Mouse (Mus musculus) neural tube, embryonic 10.5 days (tissue): ENCODE measurements around the gene Ankrd13c.
"Not testable (repeated sequence)": the region's sequence is repeated elsewhere in the genome, so short reads cannot be mapped to it uniquely, and the experiment has no call there.

Experiments
- DNase-seq: peaks from one replicate; pipeline ENCODE4 v3.0.0-alpha.2; 2017; ENCODE audit warnings: low spot score; ENCODE audit errors: extremely low spot score

The Ankrd13c gene

DNA sequence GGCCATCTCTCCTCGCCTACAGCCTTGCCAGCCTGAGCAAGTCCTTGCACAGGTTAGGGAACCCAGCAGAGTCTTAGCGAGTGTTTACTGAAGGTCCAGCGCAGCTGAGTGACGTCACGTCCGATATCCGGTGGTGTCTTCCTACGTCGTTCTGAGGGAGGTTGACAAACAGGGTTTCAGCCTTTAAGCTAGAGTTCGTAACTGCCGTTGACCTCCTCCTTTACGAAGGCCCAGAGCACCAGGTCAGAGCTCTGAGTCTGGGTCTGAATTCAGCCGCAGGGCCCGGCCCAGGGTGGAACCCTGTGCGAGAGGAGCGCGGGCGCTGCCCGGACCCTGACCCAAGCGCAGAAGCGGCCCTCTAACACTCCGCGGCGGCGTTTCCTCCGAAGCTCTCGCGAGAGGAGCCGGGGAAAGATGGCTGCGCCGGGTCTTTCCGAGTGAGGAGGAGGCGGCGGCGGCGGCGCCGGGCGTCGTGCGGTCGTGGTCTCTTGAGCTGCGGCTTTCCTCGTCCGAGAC is at the start of gene Ankrd13c:
Gene Ankrd13c (plus strand): TSS at position 397 of the 516 bp plus-strand sequence.
- DNase-seq, result peak; percentile 91

DNA sequence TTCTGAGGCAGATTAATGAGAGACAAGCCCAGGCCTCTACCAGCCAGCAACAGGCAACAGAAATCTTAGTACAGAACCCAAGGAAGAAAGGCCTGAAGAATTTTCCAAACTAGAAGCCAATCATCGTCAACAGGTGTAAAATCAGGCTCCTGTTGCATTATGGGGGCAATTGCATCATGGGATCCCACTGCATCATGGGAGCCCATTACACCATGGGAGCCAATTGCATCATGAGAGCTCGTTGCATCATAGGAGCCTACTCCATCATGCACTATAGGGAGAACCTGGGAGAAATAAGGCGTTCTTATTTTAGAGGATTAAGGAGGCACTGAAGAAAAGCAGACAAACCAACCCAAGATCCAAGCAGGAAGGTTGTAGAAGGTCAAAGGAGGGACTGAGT is 49.4 kb upstream of the Ankrd13c start:
- no peak for DNase-seq

DNA sequence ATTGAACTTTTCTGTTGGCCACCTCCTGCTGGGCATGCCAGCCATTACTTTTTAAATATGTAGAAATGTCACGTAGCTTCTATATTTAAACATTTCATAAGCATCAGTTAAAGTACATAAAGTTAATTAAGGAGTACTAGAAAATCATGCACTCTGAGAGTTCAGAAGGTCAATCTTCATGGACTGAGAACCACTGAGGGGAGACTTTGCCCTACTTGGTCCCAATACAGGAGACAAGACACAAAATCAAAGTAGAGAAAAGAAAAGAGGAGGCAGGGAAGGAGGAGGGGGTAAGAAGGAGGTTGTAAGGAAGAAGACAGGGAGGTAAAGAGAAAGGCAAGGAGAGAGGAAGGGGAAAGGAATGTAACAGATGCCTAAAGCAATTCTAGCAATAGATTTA is 47.1 kb upstream of the Ankrd13c start:
- DNase-seq, result no peak

GRCm38 (mm10) chr3:157901721-157902120 is 45.3 kb upstream of the Ankrd13c start:
- no peak for DNase-seq

DNA sequence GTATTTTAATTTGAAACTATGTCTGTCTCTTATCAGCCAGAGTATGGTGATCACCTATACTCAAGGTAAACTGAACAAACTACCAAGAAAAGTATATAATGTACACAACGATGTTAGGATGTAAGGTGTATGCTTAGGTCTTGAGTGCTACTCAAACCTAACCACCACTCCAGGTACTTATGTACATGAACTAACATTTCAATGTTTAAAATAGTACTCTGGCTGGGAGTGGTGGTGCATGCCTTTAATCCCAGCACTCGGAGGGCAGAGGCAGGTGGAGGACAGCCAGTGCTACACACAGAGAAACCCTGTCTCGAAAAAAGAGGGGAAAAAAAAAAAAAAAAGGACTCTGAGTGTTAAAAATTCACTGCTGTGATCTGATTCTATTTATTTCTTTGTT is 38.9 kb upstream of the Ankrd13c start:
- DNase-seq, result no peak

DNA sequence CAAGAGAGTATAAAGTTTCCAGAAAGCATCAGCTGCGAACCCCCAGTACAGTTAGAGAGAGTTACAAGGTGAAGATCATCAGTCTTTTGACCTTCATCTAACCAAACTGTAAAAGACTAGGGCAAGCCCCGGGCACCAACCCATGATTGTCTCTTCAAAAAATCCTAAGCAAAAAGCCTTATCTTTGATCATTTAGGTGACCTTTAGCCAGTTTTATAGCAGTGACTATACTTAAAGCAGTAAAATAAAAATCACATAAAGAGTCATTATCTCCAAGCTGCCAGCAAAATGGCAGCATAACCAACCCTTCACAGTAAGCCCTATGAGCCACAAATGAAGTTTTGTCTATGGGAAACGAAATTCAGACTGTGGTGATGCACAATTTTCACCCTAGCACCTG is 36.8 kb upstream of the Ankrd13c start:
- DNase-seq, result no peak

DNA sequence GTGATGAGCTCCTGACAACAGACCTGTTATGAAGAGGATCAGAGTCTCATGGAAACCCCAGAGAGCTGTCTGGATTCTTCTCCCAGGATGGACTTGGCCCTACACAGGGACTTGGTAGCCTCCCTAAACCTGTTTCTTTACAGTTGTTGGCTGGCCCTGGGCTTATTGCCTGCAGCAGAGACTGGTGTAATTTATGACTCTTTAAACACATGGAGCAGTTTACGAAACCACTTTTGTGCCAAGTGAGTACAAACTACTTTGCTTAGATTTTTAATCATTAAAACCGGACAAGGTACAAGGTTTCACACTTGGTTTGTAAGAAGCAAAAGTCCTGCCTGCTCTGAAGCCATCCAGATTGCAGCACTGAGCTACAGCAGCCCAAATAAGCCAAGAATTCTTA is 34.9 kb upstream of the Ankrd13c start:
- DNase-seq, result no peak

DNA sequence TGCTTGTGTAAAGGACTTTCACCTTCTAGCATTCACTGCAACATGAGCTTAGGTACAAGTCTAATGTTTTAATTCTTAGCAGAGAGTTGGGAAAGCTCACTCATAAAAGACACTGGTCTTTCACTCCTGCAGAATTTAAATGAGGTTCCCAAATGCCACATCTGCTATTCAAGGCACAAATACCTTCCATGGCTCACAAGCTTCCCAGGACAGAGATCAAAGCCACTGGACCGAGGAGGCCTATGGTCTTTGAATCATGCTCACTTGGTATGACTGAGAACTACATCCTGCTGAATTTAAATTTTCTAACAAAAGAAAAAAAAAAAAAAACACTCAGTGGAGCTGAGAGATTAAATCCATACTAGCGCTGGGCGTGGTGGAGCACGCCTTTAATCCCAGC is 30.7 kb upstream of the Ankrd13c start:
- DNase-seq, result no peak

- no peak for DNase-seq
Observed at GRCm38 (mm10) chr3:157921376-157921775, 25.7 kb upstream of the Ankrd13c start.

GRCm38 (mm10) chr3:157923268-157923835 is 23.7 kb upstream of the Ankrd13c start:
- no peak for DNase-seq

DNA sequence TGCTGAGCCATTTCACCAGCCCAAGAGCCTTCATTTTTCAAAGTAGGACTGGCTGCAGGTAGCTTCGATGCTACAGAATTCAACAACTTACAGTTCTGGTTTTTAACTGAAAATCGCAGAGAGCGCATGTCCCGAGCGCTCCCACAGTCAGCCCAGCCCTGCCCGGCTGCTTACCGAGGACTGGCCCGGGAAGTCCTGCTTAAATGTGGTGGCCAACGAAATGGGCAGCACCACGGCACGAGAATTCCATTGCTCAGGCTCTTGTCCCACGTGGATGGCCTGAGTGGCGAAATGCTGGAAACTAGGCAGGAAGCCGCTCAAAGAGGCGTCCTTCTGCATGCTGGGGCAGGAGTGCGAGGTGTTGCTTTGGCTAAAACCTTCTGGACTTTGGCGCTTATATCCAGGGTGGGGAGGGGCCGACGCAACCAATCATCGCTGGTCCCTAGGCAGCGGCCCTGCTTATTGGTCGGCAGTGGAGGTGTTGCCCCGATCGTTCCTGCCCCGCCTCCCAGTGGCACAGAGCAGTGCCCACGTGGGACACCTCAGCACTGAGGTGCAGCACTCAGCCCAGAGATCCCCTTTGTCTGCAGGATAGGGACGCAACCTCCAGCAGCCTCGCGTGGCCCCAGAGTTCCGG is 22.2 kb upstream of the Ankrd13c start, which contains the start of gene Cth:
Gene Cth (minus strand): TSS at position 386 of the 637 bp plus-strand sequence.
- peak; percentile 87 for DNase-seq

DNA sequence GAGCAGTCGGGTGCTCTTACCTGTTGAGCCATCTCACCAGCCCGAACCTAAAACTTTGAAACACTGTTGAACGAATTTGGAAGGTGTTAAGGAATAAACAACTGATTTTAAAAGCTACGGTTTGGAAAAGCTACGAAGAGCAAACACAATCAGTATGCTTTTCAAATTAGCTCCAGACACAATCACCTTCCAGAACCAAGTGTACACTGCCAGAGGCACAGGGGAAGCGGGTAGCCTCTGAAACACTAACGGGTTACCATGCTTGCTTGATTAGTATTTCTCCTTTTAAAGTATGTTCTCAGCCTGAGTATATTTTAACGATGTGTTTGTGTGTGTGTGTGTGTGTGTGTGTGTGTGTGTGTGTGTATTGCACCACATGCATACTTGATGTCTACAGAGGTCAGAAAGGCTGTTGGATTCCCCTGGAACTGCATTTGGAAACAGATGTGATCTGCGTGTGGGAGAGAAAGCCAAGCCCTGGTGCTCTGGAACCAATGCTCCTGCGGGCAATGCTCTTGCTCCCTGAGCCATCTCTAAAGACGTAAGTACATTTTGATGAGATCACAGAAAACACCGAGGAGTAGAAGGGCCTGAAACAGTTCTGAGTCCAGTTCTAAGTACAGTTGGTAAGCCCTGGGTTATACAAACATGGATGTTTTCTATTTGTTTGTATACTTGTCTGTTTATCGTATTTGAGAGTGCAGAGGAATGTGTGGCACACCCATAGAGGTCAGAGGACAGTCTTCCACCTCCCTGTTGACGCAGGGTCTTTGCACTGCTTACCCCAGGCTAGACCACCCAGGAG is 21.1 kb upstream of the Ankrd13c start:
- no peak for DNase-seq

DNA sequence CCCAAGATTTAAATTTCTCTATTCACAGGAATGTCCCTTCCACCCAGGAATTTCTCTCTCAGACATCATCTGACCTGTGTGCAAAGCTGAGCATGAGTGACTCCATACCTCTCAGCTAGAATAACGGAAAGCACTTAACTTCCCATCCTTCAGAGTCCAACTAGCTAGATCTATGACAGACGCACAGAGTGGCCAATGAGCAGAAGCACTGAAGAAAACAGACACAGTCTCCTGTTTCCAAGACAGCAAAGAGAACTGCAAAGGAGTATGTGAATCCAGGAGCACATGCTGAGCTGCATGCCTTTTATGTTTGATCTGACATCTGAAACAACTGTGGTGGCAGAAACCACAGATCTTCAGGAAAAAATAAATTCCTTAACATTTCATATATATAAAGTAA is 20.3 kb upstream of the Ankrd13c start:
- DNase-seq, result no peak

GRCm38 (mm10) chr3:157928731-157929130 is 18.3 kb upstream of the Ankrd13c start:
- no peak for DNase-seq

DNA sequence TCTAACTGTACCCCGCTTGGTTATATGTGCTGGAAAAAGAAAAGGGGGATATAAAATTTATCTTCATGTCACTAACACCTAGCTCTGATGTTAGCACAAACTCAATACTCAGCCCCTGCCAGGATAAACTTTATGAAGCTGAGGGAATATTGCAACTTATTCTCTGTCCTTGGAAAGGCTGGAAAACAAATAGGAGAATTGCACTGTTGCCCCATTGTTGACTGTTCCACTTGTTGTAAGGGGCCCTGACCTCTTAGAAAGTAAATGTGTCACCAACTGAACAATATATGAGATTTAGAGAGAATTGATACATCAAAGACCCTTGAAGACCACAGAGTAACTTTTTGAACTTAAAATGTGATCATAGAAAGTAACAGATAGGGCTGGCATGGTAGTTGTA is 17.6 kb upstream of the Ankrd13c start:
- DNase-seq, result no peak

GRCm38 (mm10) chr3:157931592-157931991 is 15.4 kb upstream of the Ankrd13c start:
- DNase-seq, result no peak

- DNase-seq, result no peak
Observed at GRCm38 (mm10) chr3:157932074-157932473, 15.0 kb upstream of the Ankrd13c start.

- not testable (repeated sequence) for DNase-seq
Observed at GRCm38 (mm10) chr3:157933223-157933622, 13.8 kb upstream of the Ankrd13c start.

DNA sequence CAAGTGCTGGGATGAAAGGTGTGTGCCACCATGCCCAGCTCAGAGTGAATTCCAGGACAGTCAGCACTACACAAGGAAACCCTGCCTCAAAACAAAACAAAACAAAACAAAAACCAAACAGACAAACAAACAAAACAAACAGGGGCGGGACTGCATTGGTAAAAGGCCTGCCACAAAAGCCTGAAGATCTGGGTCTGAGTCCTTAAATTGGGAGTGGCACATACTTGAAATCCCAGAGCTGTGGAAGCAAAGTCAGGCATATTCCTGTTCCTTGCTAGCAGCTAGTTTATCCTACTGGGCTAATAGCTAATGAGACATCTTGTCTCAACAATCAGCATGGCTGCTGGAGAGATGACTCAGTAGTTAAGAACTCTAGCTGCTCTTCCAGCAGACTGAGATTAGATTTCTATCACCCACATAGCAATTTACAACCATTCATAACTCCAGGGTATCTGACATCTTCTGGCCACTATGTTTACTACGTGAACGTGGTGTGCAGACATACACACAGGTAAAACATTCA is 12.7 kb upstream of the Ankrd13c start:
- DNase-seq, result no peak

DNA sequence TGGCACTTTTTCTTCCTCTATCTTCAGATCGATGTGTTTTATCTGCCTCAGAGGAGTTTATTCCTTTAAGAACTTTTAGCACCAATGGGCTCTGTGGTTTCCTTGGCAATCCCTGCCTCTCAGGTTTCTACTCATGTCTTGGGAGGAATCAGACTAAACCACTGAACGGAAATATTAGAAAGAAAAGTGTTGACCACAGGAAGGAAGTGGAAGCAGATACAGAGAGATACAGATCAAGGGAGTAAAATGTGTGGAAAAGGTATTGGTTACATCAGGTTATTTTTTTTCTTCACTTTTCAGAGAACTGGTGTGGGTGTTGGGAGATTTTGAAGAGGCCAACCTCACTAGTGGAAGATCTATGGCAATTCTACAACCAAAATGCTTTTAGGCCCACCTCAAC is 8.5 kb upstream of the Ankrd13c start:
- DNase-seq, result no peak

DNA sequence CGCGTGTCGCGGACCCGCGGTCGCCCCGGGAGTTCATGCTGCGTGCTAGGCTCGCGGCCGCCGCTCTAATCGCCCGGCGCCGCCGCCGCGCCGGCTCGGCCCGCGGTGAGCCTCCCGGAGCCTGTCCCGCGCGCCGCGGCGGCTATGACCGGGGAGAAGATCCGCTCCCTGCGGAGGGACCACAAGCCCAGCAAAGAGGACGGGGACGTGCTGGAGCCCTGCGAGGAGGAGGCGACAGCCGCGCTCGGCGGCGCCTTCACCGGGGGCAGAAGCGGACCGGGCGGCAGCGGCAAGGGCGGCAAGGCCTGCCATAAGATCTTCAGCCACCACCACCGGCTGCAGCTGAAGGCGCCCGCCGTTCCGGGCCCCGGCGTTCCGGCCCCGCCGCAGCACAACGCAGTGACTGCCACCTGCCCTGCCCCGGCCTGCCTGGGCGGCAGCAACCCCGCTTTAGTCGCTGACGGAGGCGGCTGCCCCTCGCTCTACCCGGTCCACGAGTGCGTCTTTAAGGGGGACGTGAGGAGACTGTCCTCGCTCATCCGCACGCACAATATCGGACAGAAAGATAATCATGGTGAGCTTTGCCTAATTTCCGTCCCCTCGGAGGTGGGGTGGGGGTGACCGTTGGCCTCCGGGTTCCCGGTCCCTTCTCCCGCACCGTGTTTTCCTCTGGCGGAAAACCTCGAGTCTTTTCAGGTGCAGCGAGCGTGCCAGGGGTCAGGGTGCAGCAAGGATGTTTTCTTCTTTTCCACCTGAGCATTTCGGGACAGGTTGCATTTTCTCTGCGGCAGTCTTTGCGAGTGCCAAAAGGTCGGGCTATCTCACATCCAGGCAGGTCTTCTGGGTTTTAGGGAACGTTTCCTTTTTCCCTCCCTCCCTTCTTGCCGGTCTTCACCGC is 593 bp downstream of the Ankrd13c start:
- peak; percentile 75 for DNase-seq
